Mouse (Mus musculus): Measurements from ENCODE around the gene Jdp2. TPM values are rescaled to one million over a fixed set of nuclear protein-coding genes. Genes with fewer than 3 reads are reported as not detected.

Jdp2 gene
- polyA plus RNA-seq, 1 experiment = 8.2 TPM

DNA sequence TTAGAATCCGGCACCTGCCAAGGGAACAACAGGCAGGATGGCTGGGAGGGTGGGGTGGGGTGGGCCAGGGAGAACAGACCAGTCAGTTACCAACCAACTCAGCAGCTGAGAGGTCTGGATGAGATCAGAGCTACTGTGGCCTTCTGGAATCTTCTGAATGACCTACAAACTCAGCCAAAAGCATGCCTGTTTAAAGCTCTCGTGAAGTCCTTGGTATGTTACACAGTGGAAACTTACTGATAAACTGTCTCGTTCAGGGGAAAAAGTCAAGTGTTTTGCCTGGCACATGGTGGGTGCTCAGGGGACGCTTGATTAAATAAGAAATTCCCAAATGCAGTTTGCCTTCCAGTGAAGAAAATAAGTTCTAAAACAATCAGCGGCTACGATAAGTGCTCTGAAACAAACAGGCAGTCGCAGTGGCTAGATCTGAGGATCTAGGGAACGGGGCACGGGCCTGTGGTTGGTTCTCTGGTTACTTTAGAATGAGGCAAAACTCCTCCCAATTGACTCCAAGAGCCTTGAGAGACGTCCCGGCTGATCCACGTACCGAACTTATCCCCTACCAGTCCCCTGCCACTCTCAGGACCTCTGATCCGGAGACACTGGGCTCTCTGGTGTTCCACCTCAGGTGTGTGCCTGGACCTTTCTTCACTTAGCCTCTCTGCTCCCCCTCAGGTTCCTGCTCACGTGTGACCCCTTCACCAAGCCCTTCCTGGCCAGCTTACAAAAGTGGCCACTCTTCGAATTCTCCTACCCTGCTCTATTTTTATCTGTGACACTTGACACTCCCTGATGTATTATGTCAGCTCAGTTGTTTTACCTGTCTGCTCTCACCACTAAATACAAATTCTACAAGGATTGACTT lies 85.8 kb downstream of the Jdp2 start:
- TF ChIP-seq CTCF (IDR thresholded peaks at IDR 0.05; ENCODE audit: extremely low read depth, insufficient read length, insufficient replicate concordance, low read depth, low read length) (no peak), POLR2A (IDR thresholded peaks at IDR 0.05; ENCODE audit: low read depth, low read length) (no peak)
- H3K36me3 ChIP-seq (ENCODE audit: control insufficient read depth, insufficient read depth, low read length) = no peaks in the 10 kb centered on the region
- 75% methylated on average over 16 of the region's 16 CpGs for WGBS
- no peaks in the 10 kb centered on the region for H3K27me3 ChIP-seq (ENCODE audit: control insufficient read depth, insufficient read depth, low read length)
- H3K4me1 ChIP-seq (ENCODE audit: control insufficient read depth, insufficient read depth, insufficient read length, low read length) = no peaks in the 10 kb centered on the region
- H3K4me3 ChIP-seq (ENCODE audit: low read depth, low read length) = no peak overlapping the region
- no peak overlapping the region for H3K27ac ChIP-seq (ENCODE audit: insufficient read depth, low read depth, low read length)

DNA sequence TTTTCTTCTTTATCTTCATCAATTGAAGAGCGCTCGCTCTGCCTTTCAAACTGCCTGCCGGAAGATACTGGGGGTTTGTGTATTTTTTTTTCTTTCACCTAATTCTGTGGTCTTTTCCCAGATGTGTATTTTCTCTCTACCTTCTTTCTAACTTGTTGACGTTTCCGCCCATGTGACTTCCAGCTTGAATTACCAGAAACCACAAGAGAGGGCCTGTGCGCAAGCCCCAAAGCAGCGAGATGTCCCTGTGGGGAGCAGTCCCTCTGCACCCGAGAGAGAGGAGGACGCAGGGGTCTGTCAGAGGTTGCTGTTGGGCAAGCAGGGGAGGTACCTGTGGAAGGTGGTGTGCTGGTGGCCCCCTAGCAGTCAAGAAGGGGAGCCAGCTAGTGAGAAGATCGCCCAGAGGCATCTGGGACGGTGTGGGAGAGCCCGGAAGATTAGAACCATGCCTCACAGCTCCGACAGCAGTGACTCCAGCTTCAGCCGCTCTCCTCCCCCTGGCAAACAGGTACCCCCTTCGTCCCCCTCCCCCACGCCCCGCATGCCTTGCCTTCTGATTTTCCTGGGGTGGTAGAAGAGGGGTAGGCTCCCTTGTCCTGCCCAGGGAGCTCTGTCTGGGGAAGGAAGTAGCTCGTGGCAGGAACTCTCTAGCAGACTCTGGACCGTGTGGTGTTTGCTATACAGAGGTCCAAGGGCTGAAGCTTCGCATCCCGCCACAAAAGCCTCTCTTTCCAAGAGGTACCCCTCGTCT lies 87.8 kb downstream of the Jdp2 start, which contains the start of gene Batf:
Batf (plus strand) TSS at position 204 of the 751 bp plus-strand sequence.
- Histone ChIP-seq H3K4me3 (ENCODE audit: low read depth, low read length) (peak within 1 kb of the TSS; percentile 90), H3K4me1 (ENCODE audit: control insufficient read depth, insufficient read depth, insufficient read length, low read length) (no peaks in the 10 kb centered on the region), H3K27me3 (ENCODE audit: control insufficient read depth, insufficient read depth, low read length) (no peaks in the 10 kb centered on the region), H3K36me3 (ENCODE audit: control insufficient read depth, insufficient read depth, low read length) (no peaks in the 10 kb centered on the region), H3K27ac (ENCODE audit: insufficient read depth, low read depth, low read length) (peak within 1 kb of the TSS; percentile 68)
- WGBS = 28% methylated on average over 22 of the region's 22 CpGs
- TF ChIP-seq POLR2A (IDR thresholded peaks at IDR 0.05; ENCODE audit: low read depth, low read length) = 0 out of 2 replicates have a peak, but pooled peaks have one; percentile 9
- no peak for TF ChIP-seq CTCF (IDR thresholded peaks at IDR 0.05; ENCODE audit: extremely low read depth, insufficient read length, insufficient replicate concordance, low read depth, low read length)

DNA sequence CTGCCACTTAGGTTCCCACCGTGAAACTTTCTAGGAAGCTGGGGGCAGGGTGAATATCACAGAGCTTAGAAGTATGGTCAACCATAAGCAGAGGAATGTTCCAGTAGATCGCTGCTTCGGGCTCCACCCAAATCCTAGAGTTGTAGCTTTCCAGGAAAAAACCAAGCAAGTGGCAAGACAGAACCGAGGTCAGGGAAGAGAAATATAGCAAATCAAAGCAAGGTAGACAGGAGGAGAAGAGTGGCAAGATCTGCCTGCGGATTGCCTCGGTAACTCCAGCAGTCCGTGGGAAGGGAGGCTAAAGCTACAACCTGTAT lies 88.3 kb downstream of the Jdp2 start:
- no peaks in the 10 kb centered on the region for H3K4me1 ChIP-seq (ENCODE audit: control insufficient read depth, insufficient read depth, insufficient read length, low read length)
- WGBS = 36% methylated on average over 7 of the region's 7 CpGs
- no peaks in the 10 kb centered on the region for H3K27me3 ChIP-seq (ENCODE audit: control insufficient read depth, insufficient read depth, low read length)
- TF ChIP-seq CTCF (IDR thresholded peaks at IDR 0.05; ENCODE audit: extremely low read depth, insufficient read length, insufficient replicate concordance, low read depth, low read length) = no peak
- no peak for TF ChIP-seq POLR2A (IDR thresholded peaks at IDR 0.05; ENCODE audit: low read depth, low read length)
- no peaks in the 10 kb centered on the region for H3K36me3 ChIP-seq (ENCODE audit: control insufficient read depth, insufficient read depth, low read length)
- H3K27ac ChIP-seq (ENCODE audit: insufficient read depth, low read depth, low read length) = no peak overlapping the region
- peak overlapping the region; percentile 90 for H3K4me3 ChIP-seq (ENCODE audit: low read depth, low read length)

DNA sequence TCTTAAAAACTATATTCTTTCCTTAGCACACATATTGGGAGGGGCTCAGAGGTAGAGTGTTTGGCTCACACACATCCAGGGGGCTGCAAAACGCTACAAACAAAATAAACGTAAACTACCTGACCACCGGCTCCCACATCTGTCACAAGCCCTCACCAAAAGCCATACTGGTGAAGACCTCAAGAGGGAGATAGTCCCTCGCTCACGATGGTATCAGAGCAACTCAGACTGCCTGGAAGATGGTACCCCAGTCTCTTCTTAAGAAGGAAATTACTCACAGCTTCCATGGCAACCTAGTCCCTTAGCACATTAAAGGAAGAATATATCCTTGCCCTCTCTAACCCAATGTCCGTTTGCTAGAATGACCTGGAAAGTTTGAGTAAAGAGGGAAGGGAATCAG lies 89.0 kb downstream of the Jdp2 start:
- H3K27ac ChIP-seq (ENCODE audit: insufficient read depth, low read depth, low read length) = no peak overlapping the region
- no peak overlapping the region for H3K4me3 ChIP-seq (ENCODE audit: low read depth, low read length)
- no peaks in the 10 kb centered on the region for H3K27me3 ChIP-seq (ENCODE audit: control insufficient read depth, insufficient read depth, low read length)
- TF ChIP-seq POLR2A (IDR thresholded peaks at IDR 0.05; ENCODE audit: low read depth, low read length) (no peak), CTCF (IDR thresholded peaks at IDR 0.05; ENCODE audit: extremely low read depth, insufficient read length, insufficient replicate concordance, low read depth, low read length) (no peak)
- H3K36me3 ChIP-seq (ENCODE audit: control insufficient read depth, insufficient read depth, low read length) = no peaks in the 10 kb centered on the region
- no peaks in the 10 kb centered on the region for H3K4me1 ChIP-seq (ENCODE audit: control insufficient read depth, insufficient read depth, insufficient read length, low read length)
- 54% methylated on average over 6 of the region's 6 CpGs for WGBS

Other genes with a start within 250 kb of the Jdp2 start
- 140 and 226 TPM in 2 replicates for gene Tmed10, start 224.2 kb upstream of the Jdp2 start, polyA plus RNA-seq (2012; rRNA removed)
- gene Fos, start 125.1 kb upstream of the Jdp2 start, polyA plus RNA-seq (2012; rRNA removed) = 103 and 283 TPM in 2 replicates
- 4.2 and 7.1 TPM in 2 replicates for gene Batf, start 87.6 kb downstream of the Jdp2 start, polyA plus RNA-seq (2012; rRNA removed)
- gene Flvcr2, start 147.5 kb downstream of the Jdp2 start, polyA plus RNA-seq (2012; rRNA removed) = 1.8 and 3.4 TPM in 2 replicates
- 22.3 and 39.0 TPM in 2 replicates for gene Erg28, start 225.5 kb downstream of the Jdp2 start, polyA plus RNA-seq (2012; rRNA removed)
- gene Ttll5, start 225.6 kb downstream of the Jdp2 start, polyA plus RNA-seq (2012; rRNA removed) = 3.5 and 5.5 TPM in 2 replicates

All from small intestine, adult 2 months (tissue).